Mouse (Mus musculus): ENCODE data around the gene Tmem81. TPM values are rescaled to one million over a fixed set of nuclear protein-coding genes. Genes with fewer than 3 reads are reported as not detected.
A peak's percentile ranks its signal among the peaks of the same experiment; 100 is the strongest.

Tmem81 gene
- polyA plus RNA-seq, 1 experiment from 2014 or later: 0.86 TPM

GRCm38 (mm10) chr1:132476575-132476927, 29.5 kb upstream of the Tmem81 start:
- H3K4me1 ChIP-seq (ENCODE audit: control insufficient read depth, insufficient read depth, low read length): peaks cover 13% of the 10 kb centered on the region; the same call in 1 of the 2 replicates
- H3K9ac ChIP-seq (ENCODE audit: low read length): peak overlapping the region; percentile 86
- no peaks in the 10 kb centered on the region for H3K9me3 ChIP-seq (ENCODE audit: control insufficient read depth, low read length)
- no peaks in the 10 kb centered on the region for H3K36me3 ChIP-seq (ENCODE audit: control insufficient read depth, insufficient read depth, low read length)
- H3K4me2 ChIP-seq: peak overlapping the region; percentile 58
- 8% methylated on average over 9 of the region's 9 CpGs for WGBS
- H3K27me3 ChIP-seq (ENCODE audit: control insufficient read depth, insufficient read depth, low read length): no peaks in the 10 kb centered on the region
- H3K4me3 ChIP-seq (ENCODE audit: low read depth, low read length): peak overlapping the region; percentile 90
- DNase-seq (ENCODE audit: low spot score, missing footprints) (no peak), ATAC-seq (ENCODE audit: low FRiP score) (peak; percentile 54)
- H3K27ac ChIP-seq (ENCODE audit: low read depth, low read length): no peak overlapping the region

DNA sequence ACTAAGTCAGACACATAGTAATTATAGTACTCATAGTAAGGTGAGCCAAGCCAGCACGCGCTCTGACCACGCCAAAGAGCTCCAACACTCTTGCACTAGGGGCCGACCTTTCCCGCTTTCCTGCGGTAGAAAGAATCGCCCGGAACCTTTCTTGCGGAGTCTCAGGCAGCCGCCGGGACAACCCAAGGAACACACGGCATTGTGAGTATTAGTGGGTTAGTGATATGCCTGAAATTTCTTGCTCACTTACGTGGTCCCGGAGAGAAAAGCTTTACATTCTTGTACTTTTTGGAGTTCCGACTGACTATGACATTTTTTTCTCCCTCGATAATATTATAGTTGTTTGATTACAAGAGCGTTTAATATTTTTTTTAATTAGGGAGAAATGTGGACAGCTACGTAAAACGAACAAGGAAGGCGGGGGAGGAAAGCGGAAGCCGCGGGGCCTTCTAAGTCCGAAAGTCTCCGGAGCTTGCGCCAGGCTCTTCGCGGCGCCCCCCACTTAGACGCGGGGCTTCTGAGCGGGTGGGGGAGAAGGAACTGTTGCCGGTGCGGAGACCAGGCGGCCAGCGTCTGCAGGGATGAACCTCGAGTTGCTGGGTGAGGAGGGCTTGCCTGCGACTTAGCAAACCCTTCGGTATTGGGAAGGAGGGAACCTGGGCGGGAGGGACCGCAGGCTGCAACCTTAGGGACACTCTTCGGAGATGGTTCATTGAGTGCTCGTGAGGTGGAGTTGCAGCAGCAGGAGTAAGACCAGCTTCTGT, 28.9 kb upstream of the Tmem81 start, which contains the start of gene Rbbp5:
TSS of gene Rbbp5 (plus strand) at position 438 of the 764 bp plus-strand sequence.
- Histone ChIP-seq H3K9ac (ENCODE audit: low read length) (peak within 1 kb of the TSS; percentile 86), H3K4me3 (ENCODE audit: low read depth, low read length) (peak within 1 kb of the TSS; percentile 90), H3K36me3 (ENCODE audit: control insufficient read depth, insufficient read depth, low read length) (no peaks in the 10 kb centered on the region), H3K27ac (ENCODE audit: low read depth, low read length) (peak within 1 kb of the TSS; percentile 40; the same call in 1 of the 2 replicates), H3K27me3 (ENCODE audit: control insufficient read depth, insufficient read depth, low read length) (no peaks in the 10 kb centered on the region), H3K4me2 (peak within 1 kb of the TSS; percentile 79), H3K9me3 (ENCODE audit: control insufficient read depth, low read length) (no peaks in the 10 kb centered on the region), H3K4me1 (ENCODE audit: control insufficient read depth, insufficient read depth, low read length) (peaks cover 13% of the 10 kb centered on the region; the same call in 1 of the 2 replicates)
- WGBS: under 1% methylated on average over 43 of the region's 43 CpGs
- DNase-seq (ENCODE audit: low spot score, missing footprints) (peak; percentile 99), ATAC-seq (ENCODE audit: low FRiP score) (peak; percentile 89)

DNA sequence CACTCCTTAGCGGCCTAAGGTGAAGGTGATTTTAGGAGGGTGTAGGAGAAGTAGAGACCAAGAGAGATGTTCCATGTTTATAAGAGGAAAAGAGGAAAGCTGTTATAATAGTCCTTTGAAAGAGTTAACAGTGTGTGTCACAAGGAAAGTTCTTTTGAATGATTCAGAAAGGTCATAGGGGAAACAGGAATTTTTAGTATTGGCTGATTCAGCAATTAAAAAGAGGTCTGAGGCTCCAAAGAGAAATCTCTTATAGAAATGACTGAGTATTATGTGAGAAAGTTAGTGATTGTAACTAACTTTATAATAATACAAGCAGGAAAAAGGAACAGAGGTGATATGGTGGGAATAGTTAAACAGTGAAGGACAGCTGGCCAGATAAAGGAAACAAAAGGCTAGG, 26.6 kb upstream of the Tmem81 start:
- no peak overlapping the region for H3K27ac ChIP-seq (ENCODE audit: low read depth, low read length)
- H3K27me3 ChIP-seq (ENCODE audit: control insufficient read depth, insufficient read depth, low read length): no peaks in the 10 kb centered on the region
- H3K36me3 ChIP-seq (ENCODE audit: control insufficient read depth, insufficient read depth, low read length): no peaks in the 10 kb centered on the region
- H3K9me3 ChIP-seq (ENCODE audit: control insufficient read depth, low read length): no peaks in the 10 kb centered on the region
- H3K4me3 ChIP-seq (ENCODE audit: low read depth, low read length): no peak overlapping the region
- peaks cover 13% of the 10 kb centered on the region; the same call in 1 of the 2 replicates for H3K4me1 ChIP-seq (ENCODE audit: control insufficient read depth, insufficient read depth, low read length)
- DNase-seq (ENCODE audit: low spot score, missing footprints) (no peak), ATAC-seq (ENCODE audit: low FRiP score) (no peak)
- 94% methylated on average over 1 of the region's 1 CpGs for WGBS
- H3K4me2 ChIP-seq: no peak overlapping the region
- H3K9ac ChIP-seq (ENCODE audit: low read length): no peak overlapping the region

DNA sequence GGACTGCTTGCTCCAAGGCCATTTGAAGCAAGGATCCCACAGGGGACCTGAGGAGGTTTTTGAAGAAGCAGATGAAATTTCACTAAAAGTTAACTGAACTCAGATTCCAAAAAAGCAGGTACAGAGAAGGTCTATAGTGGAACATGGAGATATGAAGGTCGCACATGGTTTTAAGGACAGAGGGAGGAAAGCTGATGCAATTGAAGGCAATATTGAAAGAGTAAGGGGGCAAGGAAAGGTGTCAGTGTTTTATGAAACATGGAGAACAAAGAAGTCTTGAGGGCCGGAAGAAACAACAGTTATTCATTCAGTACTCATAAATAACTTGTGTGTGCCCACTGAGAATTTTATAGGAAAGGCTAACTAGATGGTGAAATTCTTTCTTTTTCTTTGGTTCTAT, 24.4 kb upstream of the Tmem81 start:
- peaks cover 10% of the 10 kb centered on the region; the same call in 1 of the 2 replicates for H3K4me1 ChIP-seq (ENCODE audit: control insufficient read depth, insufficient read depth, low read length)
- no peak overlapping the region for H3K27ac ChIP-seq (ENCODE audit: low read depth, low read length)
- no peak overlapping the region for H3K4me2 ChIP-seq
- ATAC-seq (ENCODE audit: low FRiP score): no peak
- no peak for DNase-seq (ENCODE audit: low spot score, missing footprints)
- H3K27me3 ChIP-seq (ENCODE audit: control insufficient read depth, insufficient read depth, low read length): no peaks in the 10 kb centered on the region
- H3K4me3 ChIP-seq (ENCODE audit: low read depth, low read length): no peak overlapping the region
- WGBS: 86% methylated on average over 2 of the region's 2 CpGs
- H3K9ac ChIP-seq (ENCODE audit: low read length): no peak overlapping the region
- no peaks in the 10 kb centered on the region for H3K36me3 ChIP-seq (ENCODE audit: control insufficient read depth, insufficient read depth, low read length)
- H3K9me3 ChIP-seq (ENCODE audit: control insufficient read depth, low read length): no peaks in the 10 kb centered on the region

DNA sequence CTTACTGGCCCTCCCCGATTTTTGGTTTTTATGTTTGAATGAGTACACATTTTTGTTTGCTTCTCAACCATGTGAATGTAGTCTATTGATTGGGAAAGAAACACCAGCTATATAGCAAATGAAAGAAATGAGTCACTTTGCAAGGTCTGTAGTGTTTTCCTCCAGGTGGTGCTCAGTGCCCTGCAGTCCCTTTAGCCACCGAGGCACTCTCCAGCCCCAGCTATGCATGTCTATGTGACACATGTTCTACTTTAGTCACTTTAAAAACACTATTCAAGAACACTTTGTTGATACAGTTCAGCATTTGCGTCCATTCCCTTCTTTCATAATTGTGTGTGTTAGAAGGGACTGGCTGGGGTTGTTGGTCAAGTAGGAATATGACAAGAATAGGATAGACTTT, 22.8 kb upstream of the Tmem81 start:
- H3K9ac ChIP-seq (ENCODE audit: low read length): no peak overlapping the region
- peaks cover 5% of the 10 kb centered on the region; the same call in 1 of the 2 replicates for H3K4me1 ChIP-seq (ENCODE audit: control insufficient read depth, insufficient read depth, low read length)
- ATAC-seq (ENCODE audit: low FRiP score): no peak
- H3K4me3 ChIP-seq (ENCODE audit: low read depth, low read length): no peak overlapping the region
- no peak overlapping the region for H3K27ac ChIP-seq (ENCODE audit: low read depth, low read length)
- no peak overlapping the region for H3K4me2 ChIP-seq
- H3K9me3 ChIP-seq (ENCODE audit: control insufficient read depth, low read length): no peaks in the 10 kb centered on the region
- 92% methylated on average over 3 of the region's 3 CpGs for WGBS
- no peaks in the 10 kb centered on the region; the same call in 1 of the 2 replicates for H3K36me3 ChIP-seq (ENCODE audit: control insufficient read depth, insufficient read depth, low read length)
- H3K27me3 ChIP-seq (ENCODE audit: control insufficient read depth, insufficient read depth, low read length): no peaks in the 10 kb centered on the region
- DNase-seq (ENCODE audit: low spot score, missing footprints): no peak

- H3K4me3 ChIP-seq (ENCODE audit: low read depth, low read length): no peak overlapping the region
- 90% methylated on average over 6 of the region's 6 CpGs for whole genome bisulfite sequencing
- H3K4me2 ChIP-seq: no peak overlapping the region
- ATAC-seq (ENCODE audit: low FRiP score) (no peak), DNase-seq (ENCODE audit: low spot score, missing footprints) (no peak)
- no peaks in the 10 kb centered on the region for H3K27me3 ChIP-seq (ENCODE audit: control insufficient read depth, insufficient read depth, low read length)
- H3K4me1 ChIP-seq (ENCODE audit: control insufficient read depth, insufficient read depth, low read length): no peaks in the 10 kb centered on the region; the same call in 1 of the 2 replicates
- no peak overlapping the region for H3K9ac ChIP-seq (ENCODE audit: low read length)
- H3K36me3 ChIP-seq (ENCODE audit: control insufficient read depth, insufficient read depth, low read length): no peaks in the 10 kb centered on the region; the same call in 1 of the 2 replicates
- no peaks in the 10 kb centered on the region for H3K9me3 ChIP-seq (ENCODE audit: control insufficient read depth, low read length)
- no peak overlapping the region for H3K27ac ChIP-seq (ENCODE audit: low read depth, low read length)
Observed at GRCm38 (mm10) chr1:132483759-132484158, 22.3 kb upstream of the Tmem81 start.

GRCm38 (mm10) chr1:132500535-132500934, 5.5 kb upstream of the Tmem81 start:
- no peak overlapping the region for H3K9ac ChIP-seq (ENCODE audit: low read length)
- no peak overlapping the region for H3K27ac ChIP-seq (ENCODE audit: low read depth, low read length)
- 94% methylated on average over 2 of the region's 2 CpGs for WGBS
- no peaks in the 10 kb centered on the region for H3K27me3 ChIP-seq (ENCODE audit: control insufficient read depth, insufficient read depth, low read length)
- DNase-seq (ENCODE audit: low spot score, missing footprints): peak; percentile 1
- no peak for ATAC-seq (ENCODE audit: low FRiP score)
- H3K4me2 ChIP-seq: no peak overlapping the region
- no peak overlapping the region for H3K4me3 ChIP-seq (ENCODE audit: low read depth, low read length)
- no peaks in the 10 kb centered on the region for H3K4me1 ChIP-seq (ENCODE audit: control insufficient read depth, insufficient read depth, low read length)
- no peaks in the 10 kb centered on the region for H3K9me3 ChIP-seq (ENCODE audit: control insufficient read depth, low read length)
- H3K36me3 ChIP-seq (ENCODE audit: control insufficient read depth, insufficient read depth, low read length): peaks cover 19% of the 10 kb centered on the region

DNA sequence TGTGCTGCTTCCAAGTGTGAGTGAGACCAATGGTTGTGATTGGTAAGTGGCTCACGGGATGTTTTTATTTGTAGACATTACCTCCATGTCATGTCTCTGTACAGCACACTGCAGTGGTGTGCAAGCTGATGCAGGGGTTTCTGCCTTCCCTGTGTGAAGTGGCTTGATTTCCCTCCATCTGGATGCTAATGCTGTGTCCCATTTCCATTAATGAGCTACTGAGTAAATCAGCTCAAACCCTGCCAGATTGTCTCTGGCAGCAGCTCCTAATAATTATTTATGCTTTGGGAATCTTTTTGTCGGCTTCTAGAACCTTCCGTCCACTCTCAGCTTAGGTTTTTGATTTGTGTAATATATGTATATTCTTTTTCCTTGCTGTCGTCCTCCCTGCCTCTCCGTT, 875 bp upstream of the Tmem81 start:
- no peak overlapping the region for H3K4me2 ChIP-seq
- no peak overlapping the region for H3K9ac ChIP-seq (ENCODE audit: low read length)
- no peaks in the 10 kb centered on the region for H3K4me1 ChIP-seq (ENCODE audit: control insufficient read depth, insufficient read depth, low read length)
- DNase-seq (ENCODE audit: low spot score, missing footprints) (no peak), ATAC-seq (ENCODE audit: low FRiP score) (no peak)
- H3K4me3 ChIP-seq (ENCODE audit: low read depth, low read length): no peak overlapping the region
- H3K27ac ChIP-seq (ENCODE audit: low read depth, low read length): no peak overlapping the region
- WGBS: 96% methylated on average over 5 of the region's 5 CpGs
- H3K27me3 ChIP-seq (ENCODE audit: control insufficient read depth, insufficient read depth, low read length): no peaks in the 10 kb centered on the region
- peaks cover 7% of the 10 kb centered on the region for H3K36me3 ChIP-seq (ENCODE audit: control insufficient read depth, insufficient read depth, low read length)
- no peaks in the 10 kb centered on the region for H3K9me3 ChIP-seq (ENCODE audit: control insufficient read depth, low read length)

- DNase-seq (ENCODE audit: low spot score, missing footprints) (peak; percentile 61), ATAC-seq (ENCODE audit: low FRiP score) (no peak)
- 91% methylated on average over 7 of the region's 7 CpGs for WGBS
- Histone ChIP-seq H3K36me3 (ENCODE audit: control insufficient read depth, insufficient read depth, low read length) (peaks cover 5% of the 10 kb centered on the region), H3K27ac (ENCODE audit: low read depth, low read length) (no peak overlapping the region), H3K27me3 (ENCODE audit: control insufficient read depth, insufficient read depth, low read length) (no peaks in the 10 kb centered on the region), H3K4me2 (no peak overlapping the region), H3K9me3 (ENCODE audit: control insufficient read depth, low read length) (no peaks in the 10 kb centered on the region), H3K4me1 (ENCODE audit: control insufficient read depth, insufficient read depth, low read length) (no peaks in the 10 kb centered on the region), H3K4me3 (ENCODE audit: low read depth, low read length) (no peak overlapping the region), H3K9ac (ENCODE audit: low read length) (no peak overlapping the region)
Observed at GRCm38 (mm10) chr1:132506656-132507055, 626 bp downstream of the Tmem81 start.
